Mouse (Mus musculus): ENCODE measurements at regions not wholly inside any gene's neighbourhood (a gene's known extent, or its start where the extent isn't known, plus 50 kb on each side); places are given as distances from the start of the nearest gene placed in this dataset.

DNA sequence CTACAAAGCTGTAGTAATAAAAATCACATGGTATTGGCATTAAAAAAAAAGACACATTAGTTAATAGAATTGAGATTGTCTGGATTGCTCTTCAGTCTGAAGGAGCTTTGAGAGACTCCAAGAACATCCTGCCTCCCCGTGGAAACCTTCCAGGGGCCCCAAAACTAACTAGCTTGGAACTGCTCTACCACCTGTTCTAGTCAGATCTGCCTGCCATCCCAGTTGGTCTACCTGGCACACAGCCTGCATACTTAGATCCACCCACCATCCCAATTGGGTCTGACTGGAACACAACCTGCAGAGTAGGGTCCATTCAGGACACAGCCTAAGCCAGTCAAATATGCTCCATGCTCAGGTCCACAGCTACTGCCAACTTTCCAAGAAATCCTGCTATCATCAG, 503.6 kb downstream of the Rapgef2 start:
- no peak for DNase-seq (ENCODE audit: low spot score in 2 of 2)

DNA sequence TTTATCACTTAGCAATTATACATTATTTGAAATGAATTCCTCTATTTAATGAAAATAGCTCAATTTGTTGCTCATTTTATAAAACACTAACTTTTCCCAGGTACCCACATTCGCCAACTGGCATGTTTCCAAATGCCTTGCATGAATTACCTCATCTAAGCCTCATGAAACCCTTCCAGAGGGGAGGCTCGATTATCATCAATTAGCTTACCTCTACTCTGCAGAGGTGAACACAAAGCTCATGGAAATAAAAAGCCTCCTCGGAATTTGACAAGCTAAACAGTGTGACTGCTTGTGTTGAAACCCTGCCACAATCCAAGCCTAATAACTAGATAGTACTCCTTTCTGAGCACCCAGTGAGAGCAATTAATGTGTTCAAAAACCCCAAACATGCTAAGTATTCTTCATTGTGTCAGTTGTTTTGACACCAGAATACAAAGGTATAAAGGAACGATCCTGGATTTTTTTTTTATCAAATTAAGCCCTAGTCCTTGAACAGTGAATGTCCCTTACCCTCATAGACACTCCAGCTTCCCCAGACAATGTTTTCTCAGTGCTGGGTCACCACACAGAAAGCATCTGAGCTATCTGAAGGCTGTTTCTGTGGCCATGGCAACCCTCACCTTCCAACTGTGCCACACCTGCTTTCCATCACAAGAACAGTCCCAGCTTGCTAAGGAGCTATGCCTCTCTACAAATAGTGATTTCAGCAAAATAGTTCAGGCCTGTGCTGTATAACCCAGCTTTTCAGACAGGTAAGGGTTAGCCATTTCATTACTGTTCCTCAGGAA, 530.4 kb downstream of the Rapgef2 start:
- no peak for DNase-seq (ENCODE audit: low spot score in 2 of 2)

DNA sequence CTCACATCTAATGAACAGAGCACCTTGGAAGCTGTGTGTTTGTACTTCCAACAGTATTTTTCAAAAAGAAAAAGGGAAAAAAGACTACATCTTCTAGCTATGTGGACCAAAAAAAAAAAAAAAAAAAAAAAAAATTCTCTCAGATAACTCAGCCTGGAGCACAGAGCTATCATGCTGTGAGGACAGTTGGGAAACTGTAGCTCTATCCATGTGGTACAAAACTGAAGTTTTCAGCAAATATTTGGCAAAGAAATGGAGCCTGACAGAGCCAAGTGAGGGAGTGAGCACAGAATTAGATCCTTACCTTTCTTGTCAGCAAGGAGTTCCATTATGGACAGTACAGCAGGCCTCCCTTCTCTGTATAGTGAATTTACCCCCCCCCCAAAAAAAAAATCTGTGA, 550.2 kb downstream of the Rapgef2 start:
- no peak for DNase-seq (ENCODE audit: low spot score in 2 of 2)

DNA sequence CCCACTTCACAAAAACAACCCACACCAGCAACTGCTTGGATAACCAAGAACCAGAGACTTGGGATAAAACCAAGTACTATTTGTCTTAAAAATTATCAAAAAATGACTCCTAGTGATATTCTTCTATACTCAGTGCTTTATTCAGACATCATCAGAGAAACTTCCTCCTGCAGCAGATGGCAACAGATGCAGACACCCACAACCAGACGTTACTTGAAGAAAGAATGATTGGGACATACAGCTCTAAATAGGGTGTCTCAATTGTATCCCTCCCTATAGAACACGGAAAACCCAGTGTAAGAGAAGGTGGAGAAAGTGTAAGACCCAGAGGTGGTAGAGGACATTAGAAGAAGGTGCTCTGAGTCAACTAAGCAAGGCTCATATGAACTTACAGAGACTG, 569.6 kb downstream of the Rapgef2 start:
- DNase-seq (ENCODE audit: low spot score in 2 of 2): peak in 1 of 2 experiments; percentile 2

DNA sequence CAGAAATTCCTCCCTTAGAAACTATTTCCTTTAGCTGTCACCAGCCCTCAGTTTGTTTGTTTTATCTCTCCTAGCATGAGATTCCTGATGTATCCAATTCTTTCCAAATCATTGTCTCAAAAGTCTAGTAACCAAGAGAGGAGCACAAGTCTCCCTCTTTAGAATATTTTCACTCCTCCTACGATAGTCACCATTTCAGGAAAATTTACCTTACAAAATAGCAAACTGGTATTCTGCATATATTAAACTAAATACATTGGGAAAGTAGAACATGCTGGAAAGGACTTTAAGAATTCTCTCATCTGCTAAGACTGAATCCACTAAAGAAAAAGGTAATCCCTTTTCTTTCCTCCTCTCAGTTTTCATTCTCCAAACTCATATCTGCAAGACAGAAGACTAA, 578.6 kb downstream of the Rapgef2 start:
- DNase-seq (ENCODE audit: low spot score in 2 of 2): no peak

DNA sequence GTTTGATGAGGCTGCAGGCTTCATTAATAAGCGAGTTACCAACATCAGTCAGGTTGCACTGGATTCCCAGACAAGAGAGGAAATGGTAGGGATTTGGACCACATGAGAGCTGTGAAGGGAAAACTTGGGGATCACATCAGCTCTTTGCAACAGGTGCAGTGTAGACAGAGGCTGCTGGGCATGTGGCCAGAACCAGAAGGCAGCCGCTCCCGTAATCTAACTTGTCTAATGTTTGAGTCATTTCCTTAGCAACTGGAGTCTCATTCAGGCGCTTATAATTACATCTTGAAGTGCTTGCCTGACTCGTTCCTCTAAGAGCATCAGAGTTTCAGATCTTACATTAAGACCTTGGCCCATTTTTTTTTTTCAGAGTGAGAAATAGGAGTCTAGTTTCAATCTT, 587.4 kb downstream of the Rapgef2 start:
- peak; percentile 21 to 49 for DNase-seq (ENCODE audit: low spot score in 2 of 2)

DNA sequence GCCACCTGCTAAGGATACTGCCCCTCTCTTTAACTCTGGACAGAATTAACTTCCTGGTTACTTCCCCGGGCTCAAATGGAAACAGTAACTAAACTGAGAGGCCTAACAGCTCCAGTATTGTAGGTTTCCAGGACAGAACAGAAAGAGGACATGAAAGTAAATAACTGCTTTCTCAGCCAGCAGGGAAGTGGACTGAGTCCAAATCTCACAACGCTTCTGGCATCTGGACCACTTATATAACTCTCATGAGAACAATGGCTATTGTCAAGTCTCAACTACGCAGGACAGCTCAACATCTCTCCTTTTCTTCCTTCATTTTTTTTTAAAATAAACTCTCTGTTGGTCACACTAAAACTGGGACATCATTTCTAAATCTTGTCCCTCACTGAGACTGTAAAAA, 594.8 kb downstream of the Rapgef2 start:
- peak in 1 of 2 experiments; percentile 35 for DNase-seq (ENCODE audit: low spot score in 2 of 2)

DNA sequence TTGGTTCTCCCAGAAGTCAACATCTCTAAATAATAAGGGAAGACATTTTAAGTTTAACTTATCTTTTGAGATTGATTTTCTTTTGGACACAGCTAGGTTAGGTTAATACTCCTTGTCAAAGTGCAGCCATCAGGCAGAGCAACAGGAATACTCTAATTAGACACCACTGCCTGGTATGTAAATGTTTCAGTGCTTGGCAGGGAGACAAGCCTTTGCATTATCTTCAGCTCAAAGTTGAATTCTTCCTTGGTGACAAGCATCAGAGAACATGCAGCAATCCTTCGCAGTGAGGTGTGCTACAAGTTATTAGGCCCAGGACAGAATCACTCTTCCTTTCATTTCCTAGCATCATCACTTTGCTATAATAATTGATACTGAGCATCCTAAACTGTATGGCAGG, 608.7 kb downstream of the Rapgef2 start:
- DNase-seq (ENCODE audit: low spot score in 2 of 2): no peak

DNA sequence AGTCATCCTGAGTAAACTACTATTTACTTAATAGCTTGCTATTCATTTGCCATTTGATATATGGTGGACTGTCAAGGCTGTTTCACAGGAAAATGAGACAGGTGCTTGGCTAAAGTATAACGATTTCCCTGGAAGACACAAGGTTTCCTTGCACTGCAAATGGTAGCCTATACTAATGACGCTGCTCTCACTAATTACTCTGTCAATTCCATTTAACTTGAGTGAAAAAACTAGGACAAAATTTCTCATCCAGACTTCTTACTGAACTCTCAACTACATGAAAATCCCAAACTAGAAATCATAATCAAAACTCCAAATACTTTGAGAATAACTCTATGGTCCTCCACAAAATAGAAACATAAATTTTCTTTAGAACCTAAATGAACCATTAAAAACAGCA, 609.5 kb downstream of the Rapgef2 start:
- no peak for DNase-seq (ENCODE audit: low spot score in 2 of 2)

DNA sequence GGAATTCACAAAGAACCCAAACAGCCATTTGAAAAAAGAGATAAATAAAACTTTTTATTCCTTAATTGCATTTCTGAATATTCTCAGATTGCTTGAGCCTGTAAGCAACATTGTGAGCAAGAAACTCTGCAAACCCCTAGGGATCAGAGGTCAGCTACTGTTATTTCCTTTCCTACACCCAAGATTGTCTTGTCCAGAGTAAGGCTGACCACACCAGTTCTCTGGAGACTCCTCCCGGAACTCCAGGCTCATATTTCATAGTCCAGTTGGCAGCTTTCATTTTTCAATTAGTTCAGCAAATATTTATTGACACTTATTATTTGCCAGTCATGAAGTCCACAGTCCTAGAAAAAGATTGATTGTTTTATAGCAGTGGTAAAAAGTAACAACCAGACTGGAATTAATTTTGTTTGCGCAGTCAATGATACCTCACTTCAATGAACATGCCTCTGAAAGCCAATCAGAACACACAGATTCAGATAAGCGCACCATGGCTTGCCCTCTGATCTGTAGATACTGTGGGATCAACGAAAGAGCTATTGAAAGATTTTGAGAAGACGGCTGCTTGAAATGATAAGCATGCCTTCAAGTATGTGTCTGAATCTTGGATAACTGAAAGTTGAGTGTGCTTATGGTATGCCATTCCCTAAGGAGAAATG, 611.7 kb downstream of the Rapgef2 start:
- no peak for DNase-seq (ENCODE audit: low spot score in 2 of 2)

DNA sequence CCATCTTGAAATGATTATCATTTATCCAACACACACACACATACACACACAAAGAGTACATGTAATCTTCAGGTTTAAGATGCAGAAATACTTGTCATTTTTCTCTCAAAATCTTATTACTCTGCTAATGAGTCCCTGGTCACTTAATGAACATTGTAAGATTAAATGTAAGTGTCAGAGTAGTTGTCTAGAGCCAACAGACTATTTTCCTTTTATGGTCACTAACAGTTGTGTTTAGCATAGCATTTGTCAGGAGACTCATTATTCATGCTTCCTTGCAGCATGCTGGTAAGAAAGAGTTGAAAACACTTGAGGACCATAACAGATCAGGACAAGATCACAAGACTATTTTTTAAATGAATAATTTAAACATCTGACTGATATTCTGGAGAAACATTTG, 618.3 kb downstream of the Rapgef2 start:
- no peak for DNase-seq (ENCODE audit: low spot score in 2 of 2)

DNA sequence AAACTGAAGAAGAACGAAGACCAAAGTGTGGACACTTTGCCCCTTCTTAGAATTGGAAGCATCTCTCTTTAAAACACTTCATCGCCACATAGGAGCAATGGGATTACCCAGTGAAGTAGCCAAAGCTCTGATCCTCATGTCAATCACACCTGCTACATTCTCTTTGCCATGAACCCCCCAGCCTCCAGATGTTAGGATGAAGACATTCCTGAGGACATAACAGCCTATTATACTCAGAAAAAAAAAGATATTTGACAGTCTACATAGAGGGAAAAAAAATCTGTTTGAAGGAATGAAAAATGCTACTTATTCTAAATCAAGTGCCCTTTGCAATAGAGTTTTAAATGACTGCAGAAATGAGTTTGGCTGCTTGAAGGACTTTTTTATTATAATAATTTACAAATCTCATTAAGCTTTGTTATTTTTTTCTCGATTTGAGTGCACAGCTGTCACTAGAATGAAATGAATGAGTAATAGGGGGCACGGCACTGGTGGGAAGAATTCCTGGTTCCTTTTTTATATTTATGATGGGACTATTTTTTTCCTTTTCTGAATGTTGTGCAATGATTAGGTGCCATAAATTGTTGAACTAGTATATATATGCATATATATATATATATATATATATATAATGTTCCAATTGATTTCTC, 618.8 kb downstream of the Rapgef2 start:
- no peak for DNase-seq (ENCODE audit: low spot score in 2 of 2)

DNA sequence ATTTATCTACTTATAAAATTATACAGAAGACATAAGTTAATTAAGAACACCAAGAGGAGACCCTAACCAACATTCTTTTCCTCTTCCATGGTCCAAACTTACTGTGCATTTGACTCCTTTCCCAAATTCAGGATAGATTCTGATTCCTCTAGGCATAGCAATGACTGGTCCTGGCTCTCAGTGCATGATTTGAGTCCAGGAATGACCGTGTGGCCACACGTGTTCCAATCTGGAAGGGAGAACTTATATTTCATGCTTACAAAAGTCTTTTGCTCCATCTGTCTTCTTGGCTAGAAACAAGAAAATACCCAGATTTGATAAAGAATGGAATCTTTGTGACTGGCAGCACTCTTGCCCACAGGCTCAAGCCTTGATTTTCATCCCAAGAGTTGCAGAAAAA, 638.2 kb downstream of the Rapgef2 start:
- no peak for DNase-seq (ENCODE audit: low spot score in 2 of 2)

DNA sequence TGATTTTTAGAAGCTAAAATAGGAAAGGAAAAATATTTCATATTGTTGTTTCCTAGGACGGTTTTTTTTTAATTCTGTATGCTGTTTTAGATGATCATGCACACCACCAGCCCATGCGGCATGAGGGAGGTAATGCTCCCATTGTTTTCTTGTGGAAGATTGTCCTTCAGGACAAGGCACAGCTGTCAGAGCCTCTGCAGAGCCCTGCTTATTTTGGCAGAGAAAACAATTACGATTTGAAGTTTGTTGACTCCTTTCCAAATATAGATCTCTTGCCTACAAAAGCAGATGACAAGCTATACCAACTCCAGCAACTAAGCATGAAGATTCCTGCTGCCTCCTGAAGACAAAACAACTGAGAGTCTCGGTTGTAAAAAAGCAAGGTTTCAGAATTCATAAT, 650.9 kb downstream of the Rapgef2 start:
- DNase-seq (ENCODE audit: low spot score in 2 of 2): no peak

DNA sequence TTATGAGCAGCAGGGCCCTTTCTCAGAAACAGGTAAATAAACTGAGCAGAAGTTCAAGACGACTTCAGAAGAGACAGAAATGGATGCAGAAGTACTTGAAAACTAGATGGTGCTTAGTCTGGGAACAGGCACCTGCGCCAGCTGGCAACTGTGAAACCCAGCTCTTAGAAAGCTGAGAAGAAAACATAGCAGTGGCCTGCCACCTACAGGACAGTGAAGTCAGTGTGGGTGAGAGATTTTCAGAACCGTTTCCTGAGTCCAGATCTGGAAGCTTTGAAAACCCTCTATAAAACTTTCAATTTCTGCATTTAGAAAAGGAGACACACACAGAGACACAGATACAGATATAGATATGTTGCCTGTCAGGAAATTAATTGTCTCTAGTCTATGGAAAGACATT, 667.4 kb downstream of the Rapgef2 start:
- DNase-seq (ENCODE audit: low spot score in 2 of 2): peak; percentile 6 to 13

DNA sequence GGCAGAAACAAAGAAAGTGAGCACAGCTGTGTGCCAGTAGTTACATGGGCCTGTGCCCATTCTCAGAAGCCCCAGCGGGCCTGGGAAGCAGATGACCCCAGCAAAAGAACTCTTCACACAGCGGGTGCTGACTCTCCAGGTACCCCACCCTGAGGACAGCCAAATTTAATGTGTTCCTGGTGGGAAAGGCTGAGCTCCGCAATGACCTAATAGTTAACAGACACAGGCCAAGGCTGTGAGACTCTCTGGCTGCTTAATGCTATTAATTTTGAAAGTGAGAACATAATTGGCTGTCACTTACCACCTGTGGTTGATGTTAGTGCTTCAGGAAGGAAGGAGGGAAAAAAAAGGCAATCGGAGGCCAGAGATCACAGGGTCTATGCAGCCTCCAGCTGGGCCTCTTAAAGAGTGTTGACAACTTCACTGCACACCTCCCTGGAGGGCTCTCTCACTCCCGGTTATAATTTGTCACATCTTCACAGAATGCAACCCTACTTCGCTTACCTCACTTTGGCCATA, 691.5 kb downstream of the Rapgef2 start:
- no peak for DNase-seq (ENCODE audit: low spot score in 2 of 2)

DNA sequence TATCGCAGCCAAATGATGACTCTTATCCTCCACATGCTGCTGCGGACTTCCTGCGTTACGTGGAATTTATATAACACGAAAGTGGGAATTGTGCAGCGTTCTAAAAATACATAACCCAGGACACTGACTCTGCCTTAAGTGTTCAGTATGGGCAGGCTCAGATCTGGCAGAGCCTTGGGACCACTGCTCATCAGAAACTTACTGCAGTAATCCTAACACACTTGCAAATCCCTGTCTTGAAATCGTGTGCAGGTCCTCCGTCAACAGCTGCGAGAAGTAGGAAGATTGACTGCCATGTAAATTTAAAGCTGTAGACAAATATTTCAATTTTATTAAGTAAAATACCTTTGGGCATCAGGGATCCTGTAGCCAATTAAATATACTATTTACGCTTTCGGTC, 692.0 kb downstream of the Rapgef2 start:
- DNase-seq (ENCODE audit: low spot score in 2 of 2): no peak

DNA sequence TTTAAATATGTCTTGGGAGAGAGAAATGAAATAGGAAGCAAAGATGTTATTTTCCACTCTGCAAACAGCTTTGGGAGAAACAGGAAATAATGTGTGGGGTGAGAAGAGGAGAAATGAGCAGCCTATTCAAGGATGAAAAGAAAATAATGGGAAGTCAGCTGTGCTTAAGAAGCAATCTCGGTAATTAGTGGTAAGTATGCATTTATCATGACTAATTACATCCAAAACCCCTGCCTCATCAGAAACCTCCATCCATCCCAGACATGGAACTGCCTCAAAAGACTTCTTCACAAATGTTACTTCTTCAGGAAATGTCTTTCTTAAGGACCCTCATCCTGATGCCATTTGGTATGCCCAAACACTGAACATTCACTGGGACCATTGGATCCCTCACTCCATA, 699.7 kb downstream of the Rapgef2 start:
- no peak for DNase-seq (ENCODE audit: low spot score in 2 of 2)

DNA sequence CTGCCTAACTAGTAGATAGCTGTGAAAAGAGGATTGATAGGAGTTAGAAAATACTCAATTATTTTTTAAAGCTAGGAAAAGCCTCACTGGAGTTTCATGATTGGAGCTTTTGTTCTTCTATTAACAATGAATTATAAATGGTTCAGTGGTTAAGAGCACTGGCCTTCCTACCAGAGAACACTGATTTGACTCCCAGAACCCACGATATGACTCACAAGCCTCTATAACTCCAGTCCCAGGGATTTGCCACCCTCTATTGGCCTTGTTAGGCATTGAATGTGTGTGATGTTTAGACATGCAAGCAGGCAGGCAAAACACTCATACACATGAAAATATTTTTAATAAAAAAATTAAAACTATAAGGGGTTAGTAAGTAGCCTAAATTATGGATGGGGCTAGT, 704.4 kb downstream of the Rapgef2 start:
- no peak for DNase-seq (ENCODE audit: low spot score in 2 of 2)

DNA sequence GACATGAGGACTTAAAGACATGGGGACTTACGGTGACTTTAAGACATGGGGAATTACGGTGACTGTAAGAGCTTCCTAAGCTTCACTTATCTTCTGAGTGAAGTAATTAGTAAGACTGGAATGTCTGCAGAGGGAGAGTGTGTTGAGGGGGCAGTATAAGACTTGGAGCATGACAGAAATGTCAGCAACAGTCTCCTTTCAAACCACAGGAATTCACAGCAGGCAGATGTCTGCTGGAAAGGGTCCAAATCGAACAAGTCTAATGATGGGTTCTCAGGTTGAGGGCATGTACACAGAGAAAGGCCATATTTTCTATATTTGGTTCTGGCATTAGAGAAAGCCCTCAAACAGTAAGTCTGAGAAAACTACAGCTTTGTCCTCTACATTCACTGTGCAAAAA, 705.2 kb downstream of the Rapgef2 start:
- no peak for DNase-seq (ENCODE audit: low spot score in 2 of 2)

DNA sequence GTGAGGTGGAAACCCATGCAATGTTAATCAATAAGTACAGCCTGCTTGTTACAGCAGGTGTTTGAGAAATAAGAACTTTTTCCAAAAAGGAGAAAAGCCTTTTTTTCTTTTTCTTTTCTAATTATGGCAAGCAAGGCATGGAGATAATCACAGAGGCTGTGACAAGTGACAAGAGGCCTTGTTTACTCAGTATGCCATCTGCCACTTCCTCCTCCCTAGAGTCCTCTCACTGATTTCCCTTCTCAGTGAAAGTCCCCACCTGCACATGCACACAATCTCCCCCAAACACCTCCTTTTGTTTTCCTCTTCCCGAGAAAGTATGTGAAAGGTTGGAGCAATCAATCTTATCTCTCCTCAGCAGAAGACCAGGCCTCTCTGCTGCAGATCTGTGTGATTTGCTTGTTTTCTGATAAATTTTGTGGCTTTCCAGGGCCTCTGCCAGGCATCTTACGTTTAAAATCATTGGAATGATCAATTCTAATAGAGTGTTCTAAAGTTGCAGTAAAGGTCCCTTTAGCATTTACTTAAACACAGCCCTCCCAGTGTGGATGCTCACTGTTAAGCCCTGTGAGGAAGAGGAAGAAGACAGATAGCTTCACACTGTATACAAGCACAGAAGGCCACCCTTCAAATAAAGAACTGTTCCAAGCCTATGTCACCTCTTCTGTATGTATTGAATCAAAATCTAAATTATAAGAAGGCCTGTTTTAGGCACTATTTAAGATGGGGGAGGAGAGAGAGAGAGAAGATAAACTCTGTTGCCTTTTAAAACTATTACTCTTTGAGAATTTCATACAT, 710.5 kb downstream of the Rapgef2 start:
- no peak for DNase-seq (ENCODE audit: low spot score in 2 of 2)

DNA sequence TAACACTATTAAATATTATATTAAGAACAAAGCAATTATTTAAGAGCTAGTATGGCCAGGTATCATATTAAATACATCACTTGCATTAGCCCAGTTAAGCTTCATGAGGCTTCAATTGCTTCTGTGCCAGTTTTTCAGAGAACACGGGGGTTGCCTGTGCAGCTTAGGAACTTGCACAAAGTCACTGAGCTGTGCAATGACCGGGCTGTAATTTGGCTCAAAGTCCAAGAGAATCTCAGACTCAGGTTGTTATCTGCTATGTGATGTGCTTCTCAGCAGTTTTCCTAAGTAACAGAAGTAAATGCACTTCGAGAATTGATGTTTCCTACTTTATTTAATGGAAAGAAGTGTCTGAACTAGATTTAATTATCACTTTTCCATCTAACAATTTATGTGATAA, 711.5 kb downstream of the Rapgef2 start:
- no peak for DNase-seq (ENCODE audit: low spot score in 2 of 2)
